Mouse (Mus musculus) frontal cortex, adult (tissue): ENCODE results near the gene Zfp704.
A peak's percentile ranks its signal among the peaks of the same experiment; 100 is the strongest.

ENCODE experiments used
- ATAC-seq: cut with Nextera tagmentation; 2 replicates; pipeline ENCODE4 v1.9.2; 2017; ENCODE audit warnings: mild to moderate bottlenecking, moderate library complexity, mixed read lengths; ENCODE audit not compliant: low TSS enrichment

Zfp704 gene

DNA sequence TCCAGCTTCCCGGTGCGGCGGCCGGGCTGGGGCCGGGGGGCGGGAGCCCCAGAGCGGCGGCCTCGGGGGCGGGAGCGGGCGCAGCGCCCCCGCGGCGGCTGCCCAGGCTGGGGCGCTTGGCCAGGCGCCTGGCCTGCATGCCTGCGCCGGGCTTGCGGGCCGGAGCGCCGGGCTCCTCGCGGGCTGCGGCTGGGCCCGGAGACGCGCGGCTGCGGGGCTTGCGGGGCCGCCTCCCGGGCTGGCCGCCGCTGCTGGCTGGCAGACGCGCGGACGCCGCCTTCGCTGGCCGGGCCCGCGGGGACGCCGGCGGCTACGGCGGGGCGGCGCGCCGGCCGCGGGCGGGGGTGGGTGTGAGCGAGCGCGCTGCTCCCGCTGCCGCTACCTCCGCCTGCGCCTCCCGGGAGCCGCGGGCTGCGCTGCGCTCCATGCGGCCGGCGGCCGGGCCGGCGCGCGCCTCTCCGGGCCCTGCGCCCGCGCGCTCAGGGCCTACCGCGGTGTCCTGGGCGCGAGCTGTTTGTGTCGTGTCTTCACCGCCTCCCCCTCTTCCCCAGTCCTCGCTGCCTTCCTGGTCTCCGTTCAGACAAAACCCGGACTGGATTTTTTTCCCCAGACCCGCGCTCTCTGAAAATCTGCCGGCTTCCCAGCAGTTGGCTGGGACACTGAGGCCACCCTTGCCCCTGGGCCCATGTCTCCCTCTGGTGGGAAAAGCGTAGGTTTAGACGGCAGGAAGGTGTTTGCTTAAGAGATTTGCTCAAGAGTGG lies at the start of gene Zfp704:
Gene Zfp704 (minus strand): TSS at position 505 of the 761 bp plus-strand sequence.
- peak; percentile 93 for ATAC-seq

DNA sequence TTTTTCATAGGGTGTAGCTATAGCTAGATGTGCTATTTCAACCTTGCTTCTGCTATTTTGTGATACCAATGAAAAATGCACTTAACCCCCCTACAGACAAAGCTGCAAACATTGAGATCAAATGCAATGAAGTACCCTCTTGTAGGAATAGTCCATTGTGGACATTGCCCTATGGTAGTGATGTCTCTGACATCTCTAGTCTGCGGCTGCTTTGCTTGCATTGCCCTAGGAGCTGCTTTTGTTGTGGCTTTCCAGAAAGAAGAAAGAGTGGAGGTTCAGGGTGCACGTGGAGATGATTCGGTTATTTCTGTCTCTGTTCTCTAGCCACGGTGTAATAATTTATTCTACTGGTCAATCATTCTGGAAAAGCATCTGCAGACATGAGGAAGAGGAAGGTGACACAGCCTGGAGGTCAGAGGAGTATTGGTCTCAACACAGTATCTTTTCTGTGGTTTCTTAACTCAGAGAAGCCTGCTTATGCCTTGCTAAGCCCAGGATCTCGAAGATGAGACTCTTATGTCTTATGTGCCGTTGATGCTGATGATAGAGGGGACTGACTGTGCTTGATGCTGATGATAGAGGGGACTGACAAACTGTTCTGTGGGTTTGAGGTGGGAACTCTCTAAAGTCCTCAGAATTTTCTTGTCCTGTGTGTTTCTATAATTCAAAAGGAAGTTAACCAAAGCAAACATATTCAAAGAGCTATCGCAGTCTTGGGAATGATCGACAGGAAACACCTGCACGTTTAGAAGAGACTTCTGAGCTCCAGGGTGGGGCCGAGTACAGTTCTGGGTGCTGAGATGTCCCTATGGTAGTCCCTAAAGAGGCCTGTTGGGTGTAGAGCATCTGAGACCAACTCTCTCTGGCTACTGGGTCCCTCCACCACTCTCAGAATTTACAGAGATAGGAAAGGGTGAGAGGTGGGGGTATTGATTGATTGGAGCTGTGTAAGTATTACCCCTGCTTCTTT lies 23.4 kb upstream of the Zfp704 start:
- no peak for ATAC-seq

DNA sequence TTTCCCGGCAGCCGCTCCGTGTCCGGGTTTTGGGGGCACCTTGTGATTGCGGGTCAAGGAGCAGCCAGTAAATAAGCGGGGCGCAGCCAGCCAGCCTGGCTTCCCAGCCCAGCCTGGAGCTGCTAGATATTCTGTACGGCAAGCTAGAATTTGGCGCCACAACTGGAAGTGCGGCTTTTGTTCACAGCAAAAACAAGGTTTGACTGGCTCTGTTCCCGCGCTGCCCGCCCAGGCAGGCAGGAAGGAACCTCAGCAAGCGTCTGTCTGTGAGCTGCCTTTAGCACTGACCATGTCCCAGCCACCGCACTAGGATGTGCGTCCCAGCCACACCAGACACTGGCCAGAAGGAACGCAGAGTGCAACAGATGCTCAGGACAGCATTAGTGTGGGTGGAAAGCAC lies 20.1 kb upstream of the Zfp704 start:
- peak; percentile 95 for ATAC-seq

DNA sequence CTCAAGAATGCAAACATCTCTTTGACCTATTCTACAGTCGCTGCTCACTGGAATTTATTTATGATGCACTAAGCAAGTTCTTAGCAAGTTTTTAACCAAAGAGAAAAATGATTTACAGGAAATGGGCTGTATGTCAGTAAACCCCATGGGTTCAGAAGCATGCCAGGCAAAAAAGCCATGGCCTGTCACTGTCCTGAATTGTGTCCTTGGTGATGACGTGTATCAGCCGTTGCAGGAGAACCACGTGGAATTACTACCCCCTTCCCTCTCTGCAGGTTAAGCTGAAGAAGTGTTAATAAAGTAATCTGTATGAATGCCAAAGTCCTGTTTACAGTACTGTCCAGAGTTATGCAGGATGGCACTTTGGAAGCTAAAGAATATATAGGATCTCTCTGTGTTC lies 18.2 kb upstream of the Zfp704 start:
- ATAC-seq = no peak

DNA sequence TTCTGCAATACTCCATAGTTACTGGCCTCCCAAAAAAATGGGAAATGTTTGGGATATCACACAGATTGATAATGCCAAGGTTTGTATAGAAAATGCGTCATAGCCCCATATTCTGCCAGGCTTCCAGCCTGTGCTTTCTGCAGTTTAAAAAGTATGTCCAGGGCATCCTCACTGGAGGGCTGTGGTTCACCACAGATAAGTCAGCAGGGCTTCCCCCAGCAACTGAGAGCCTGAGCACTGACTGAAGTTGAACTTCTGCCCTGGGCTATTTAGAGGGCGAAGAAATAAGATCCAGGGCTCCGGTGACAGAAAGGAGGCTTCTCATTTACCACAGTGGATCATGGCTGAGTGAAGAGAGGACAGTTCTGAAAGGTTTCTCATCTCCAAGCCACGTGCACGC lies 16.3 kb upstream of the Zfp704 start:
- ATAC-seq = no peak

DNA sequence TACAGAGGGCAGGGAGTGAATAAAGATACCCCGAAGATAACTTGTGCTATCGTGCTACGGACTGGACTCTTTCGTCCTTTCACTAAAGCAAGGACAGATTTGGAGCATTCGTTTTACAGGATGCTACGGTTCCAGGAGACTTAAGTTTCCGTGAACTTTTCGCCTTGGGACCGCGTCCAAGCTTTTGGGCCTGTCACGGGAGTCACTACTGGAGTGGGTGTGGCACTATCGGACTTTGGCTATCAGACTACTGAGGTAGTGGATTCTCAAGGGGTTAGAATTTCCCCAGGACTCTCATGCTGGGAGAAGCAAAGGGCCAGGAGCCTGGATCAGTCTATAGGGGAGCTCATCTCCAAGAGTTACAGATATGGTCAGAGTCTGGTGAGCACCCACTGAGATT lies 10.7 kb upstream of the Zfp704 start:
- ATAC-seq = no peak

DNA sequence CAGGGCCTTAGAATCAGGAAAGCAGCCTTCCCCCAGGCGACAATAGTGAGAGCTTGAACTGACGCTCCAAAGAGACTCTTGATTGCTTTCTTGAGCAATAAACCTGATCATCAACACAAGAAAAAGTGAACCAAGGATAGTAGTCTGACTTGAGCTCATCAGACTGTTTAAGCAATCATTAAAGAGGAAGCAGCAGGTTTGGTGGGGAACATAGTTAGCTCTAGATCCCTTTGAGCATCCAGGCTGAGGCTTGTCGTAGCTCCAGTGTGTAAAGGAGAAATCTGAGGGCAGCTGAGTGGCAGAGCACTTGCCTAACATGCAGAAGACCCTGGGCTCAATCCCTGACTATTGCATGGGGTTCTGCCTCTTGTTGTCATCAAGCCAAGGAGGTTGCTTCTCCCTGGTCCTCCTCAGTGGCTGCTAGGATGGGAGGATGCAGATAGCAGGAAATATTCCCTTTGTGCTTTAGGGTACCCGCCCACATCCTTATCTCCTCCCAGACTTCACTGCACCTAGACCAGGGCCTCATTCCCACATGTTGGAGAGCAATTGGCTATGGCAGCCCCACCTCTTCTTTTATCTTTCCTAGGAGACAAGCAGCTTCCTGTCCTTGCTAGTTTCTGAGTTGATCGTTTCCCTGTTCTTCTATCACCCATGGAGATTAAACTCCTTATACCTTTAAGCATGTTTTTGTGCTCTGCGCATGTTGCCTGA lies 9.8 kb upstream of the Zfp704 start:
- ATAC-seq = no peak

DNA sequence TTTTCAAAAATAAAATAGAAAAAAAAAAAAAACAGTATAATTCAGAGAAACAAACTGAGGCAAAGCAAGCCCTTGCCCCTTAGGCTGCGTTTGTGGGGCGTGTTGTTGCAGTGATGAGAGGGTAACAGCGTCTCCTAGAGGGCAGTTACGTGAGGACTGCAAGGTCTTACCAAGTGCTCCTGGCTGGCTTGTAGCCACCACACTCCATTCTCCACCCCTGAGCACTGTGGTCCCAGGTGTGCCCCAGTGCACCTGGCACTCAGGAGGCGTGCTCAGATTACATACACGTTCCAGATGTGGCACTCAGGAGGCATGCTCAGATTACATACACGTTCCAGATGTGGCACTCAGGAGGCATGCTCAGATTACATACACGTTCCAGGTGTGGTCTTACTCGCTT lies 7.2 kb upstream of the Zfp704 start:
- ATAC-seq = no peak

DNA sequence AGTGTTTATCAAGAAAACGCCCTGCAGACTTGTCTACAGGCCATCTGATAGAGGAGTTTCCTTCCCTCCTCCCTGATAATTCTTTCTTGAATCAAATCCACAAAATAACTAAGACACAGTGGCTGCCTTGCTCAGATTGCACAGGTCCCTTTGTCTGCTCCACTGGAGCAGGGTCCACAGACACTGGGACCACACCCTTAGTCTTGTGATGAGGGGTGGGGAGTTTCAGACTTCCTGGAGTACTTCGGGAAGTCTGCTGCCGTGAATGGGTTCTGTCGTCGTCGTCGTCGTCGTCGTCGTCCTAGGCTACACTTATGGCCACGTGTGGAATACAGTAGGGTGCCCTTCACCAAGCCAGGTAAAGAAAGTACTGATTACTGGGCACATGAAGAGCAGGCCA lies 4.8 kb upstream of the Zfp704 start:
- no peak for ATAC-seq

DNA sequence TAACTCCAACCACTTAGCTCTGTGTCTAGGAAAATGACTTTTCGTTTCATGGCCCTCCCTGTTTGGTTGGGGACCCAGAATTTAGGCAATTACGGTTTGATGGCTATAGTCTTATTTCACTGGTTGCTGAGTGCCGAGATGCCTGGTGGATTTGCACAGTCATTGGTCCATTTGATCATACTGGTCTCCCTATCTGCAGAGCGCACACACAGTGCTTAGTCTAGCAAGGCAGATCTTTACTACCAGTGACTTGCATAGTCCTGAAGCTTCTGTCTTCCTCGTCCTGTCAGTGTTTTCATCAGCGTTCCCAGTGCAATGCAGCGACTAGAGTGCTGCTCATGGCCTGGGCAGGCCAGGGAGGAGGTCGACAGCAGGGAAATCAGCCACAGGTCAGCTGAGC lies 4.1 kb upstream of the Zfp704 start:
- ATAC-seq = no peak

DNA sequence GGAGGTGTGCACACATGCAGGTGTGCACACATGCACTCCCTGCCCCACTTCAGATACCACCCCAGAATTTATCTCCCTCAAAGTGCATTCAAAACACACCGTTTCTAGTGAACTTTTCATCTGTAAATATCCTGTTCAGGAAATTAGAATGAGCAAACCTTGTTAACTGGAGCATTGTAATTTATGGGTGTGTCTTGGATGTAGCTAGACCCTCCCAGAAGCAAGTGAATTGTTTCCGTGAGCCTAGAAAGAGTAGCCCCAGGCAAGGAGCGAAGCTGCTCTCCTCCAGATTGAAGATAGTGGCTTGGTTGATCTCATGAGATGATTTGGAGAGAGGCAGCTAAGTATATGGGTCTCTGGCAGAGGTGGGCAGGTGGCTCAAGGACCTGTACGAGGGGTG lies 1.3 kb upstream of the Zfp704 start:
- ATAC-seq = no peak

DNA sequence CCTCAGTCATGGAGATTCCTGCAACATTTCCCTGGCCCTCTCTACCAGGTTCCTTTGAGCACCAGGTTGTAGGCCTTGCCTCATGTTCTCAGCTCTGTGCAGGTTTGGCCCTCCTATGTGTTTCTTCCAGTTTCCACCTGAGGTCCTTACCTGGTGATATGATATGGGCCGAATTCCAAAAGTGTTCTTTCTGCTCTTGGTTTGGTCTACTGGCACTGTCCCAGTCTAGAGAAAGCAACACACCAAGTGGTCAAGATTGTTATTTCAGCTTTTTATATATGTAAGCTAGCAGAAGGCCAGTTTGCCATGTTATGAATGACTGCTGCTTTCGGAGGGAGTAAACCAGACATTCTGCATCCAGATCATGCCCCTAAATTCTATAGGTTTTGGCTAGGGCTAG lies 541 bp upstream of the Zfp704 start:
- 0 out of 2 replicates have a peak, but pooled peaks have one; percentile 0 for ATAC-seq

DNA sequence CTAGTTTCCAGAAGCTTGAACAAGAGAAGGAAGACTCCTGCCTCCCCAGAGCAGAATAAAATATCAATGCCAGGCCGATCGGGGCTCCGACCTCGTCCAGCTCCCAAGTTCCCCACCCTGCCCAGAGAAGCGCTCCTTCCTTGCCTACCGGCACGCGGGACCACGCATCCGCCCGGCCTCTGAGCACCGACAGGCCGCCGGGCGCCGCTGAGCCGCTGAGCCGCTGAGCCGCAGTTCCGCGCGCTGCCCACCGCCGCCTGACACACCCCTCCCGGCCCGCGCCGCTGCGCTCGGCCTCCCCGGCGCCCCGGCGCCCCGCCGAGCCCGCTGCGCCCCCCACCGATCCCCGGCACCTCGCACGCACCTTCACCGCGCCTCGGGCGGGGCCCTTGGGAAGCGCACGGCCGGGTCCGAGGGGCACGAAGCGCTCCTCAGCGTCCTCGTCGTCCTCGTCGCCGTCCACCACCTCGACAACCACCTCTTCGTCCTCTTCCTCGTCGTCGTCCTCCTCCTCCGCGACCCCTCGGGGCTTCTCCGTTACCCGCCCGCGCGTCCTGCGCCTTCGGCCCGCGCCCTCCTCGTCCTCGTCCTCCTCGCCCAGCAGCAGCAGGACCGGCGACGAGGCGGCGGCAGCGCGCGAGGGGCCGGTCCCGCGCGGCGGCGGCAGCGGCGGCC lies 842 bp downstream of the Zfp704 start:
- peak; percentile 35 for ATAC-seq

DNA sequence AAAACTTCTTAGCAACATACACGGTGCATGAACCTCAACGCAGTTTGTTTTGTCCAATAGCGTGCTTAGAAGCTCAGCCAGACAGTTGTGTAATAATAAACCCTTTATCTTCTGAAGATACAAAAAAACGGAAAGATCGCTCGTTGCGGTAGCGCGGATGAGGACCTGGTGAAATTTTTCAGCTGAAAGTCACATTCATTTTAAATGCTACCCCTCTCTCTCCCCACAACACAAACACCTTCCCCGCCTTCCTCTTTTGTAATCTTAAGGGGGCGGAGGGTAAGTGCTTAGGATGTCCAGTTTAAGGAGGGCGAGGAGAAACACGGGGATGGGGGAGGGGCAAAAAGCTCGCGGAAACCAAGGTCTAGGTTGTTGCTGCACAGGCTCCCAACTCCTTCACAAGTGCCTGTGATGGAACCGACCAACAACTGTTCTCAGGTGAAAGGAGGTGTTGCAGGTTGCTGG lies 1.4 kb downstream of the Zfp704 start:
- ATAC-seq = peak; percentile 22

DNA sequence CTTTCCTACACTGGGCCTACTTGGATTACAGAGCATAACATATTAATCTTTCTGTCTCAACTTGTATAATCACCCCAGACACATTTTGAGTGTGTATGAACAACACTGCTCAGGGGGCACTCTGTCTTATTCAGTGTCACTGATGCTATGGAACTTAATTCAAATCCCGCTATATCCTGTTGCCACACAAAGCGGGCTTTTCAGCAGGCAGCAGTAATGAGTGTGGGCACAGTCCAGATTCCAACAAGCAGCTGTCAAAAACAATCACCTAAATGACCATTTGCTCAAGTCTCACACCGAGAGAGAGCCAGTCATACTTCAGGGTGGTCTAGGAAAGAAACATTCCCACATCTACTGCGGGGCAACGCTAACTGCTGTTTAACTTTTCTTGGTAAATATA lies 2.2 kb downstream of the Zfp704 start:
- ATAC-seq = no peak

DNA sequence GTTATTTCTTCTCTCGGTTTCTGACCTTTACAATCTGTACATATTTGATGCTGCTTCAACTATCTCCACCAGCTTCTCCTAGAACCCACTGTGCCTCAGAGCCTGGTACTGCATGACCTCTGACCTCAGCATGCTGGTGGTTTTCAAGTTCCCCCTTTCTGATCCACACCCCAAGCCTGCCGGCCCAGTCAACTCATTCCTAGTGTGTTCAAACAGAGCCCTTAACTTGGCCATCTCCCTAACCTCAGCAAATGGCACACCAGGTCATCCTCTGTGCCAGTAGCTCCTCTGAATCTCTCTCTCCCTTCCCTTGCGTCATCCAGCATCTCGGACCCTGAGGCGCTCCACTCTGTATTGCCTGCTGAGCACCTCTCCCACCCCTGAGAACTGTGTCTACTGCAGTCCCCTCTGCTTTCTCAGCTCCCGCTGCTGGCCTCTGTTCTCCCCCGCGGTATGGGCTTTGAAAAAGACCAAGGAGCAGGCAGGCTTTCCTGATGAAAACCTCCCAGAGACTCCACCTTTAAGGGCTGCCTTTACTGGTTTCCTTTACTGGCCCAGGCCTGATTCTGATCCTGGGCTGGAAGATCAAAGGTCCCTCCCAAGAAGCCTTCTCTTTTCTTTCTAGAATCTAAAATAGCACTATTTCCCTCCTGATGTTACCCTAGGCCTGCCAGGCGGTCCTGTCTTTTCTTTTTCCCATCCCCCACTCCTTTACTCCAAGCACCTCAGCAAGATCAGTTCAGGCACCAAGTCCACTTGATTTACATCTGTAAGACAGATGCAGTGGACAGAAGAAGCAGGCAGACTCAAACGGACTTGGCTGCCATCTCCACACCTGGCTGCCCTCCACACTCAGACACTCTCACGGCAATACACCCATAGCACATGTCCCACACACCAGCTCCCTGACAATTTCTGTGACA lies 3.8 kb downstream of the Zfp704 start:
- no peak for ATAC-seq

DNA sequence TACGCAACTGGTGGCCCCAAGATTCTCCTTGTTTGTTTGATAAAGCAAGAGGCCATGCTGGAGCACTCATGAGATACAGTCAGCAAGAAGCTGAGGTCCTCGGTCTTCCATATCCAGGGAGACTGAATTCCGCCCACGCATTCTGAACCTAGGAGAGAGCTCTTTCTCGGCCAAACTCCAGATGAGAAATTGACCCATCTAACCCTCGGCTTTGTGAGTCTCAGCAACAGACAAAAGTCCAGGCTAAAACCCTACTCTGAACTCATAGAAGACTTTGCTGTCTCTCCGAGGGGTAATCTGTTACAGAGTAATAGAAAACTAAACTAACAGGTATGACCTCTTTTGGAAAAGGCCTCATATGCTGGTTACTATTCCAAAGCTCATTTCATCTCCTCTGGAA lies 4.9 kb downstream of the Zfp704 start:
- no peak for ATAC-seq

DNA sequence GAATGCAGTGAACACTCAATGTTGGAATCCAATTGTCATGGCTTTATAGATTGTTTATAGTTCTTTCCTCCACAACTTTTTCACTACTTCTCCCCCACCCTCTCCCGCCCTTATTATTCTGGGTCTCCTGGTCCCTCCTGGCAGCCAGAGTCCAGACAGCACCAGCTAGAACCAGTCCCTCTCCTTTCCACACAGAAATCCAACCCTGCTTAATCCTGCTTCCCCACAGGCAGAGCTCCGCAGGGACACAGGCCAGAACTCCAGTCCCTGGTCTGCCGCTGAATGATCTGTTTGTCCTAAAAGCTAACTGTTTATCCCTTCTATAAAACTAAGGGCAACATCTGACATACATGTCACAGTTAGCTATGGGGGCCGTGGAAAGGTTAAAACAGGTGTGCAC lies 6.0 kb downstream of the Zfp704 start:
- no peak for ATAC-seq

DNA sequence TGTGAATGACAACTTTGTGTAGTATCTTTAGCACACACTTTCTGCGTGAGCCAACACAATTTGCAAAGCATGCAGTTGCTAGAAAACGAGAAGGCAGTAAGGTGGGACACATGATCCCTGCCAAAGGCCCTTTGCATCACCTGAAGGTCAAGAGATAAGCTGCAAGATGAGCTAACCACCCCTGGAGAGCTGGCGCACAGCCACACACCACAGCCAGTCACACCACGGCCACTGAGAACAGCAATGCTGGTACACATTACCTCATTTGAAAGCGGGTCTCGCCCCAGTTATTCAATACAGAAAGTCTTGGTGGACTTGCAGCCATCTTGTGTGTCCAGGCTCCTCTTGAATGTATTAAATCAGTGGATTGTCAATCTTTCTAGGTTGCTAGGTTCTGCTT lies 9.3 kb downstream of the Zfp704 start:
- no peak for ATAC-seq

DNA sequence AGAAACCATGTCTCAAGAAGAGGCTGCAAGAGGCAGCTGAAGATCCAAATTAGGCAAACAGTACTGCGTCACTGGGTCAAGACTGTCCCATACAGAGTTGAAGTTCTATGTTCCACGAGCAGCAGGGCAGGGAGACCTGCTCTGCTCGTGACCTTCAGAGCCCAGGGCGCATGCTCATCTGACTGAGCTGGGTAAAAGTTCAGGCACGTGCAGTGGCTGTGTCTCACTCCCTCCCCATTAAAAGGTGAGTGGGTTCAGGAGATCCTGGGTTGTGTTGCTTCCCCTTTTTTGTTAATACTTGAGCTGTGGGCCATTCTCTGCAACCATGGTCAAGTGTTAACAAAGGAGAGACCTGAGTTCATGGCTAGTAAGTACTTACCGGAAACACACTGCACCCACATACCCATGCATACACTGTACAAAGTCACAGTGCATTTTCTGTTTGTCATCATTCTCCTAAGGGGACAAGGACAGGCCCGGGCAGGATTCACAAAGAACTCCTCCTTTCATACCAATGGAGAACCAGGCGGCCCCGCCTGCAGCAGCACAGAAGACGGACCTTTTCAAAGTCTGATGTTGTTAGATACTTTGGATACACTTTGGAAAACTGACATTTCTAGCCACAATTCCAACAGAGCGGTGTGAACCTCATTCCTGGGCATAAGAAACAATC lies 10.0 kb downstream of the Zfp704 start:
- no peak for ATAC-seq
